Comparison of ENCODE assay signal across 27 mouse cellular contexts in the genomic region with DNA sequence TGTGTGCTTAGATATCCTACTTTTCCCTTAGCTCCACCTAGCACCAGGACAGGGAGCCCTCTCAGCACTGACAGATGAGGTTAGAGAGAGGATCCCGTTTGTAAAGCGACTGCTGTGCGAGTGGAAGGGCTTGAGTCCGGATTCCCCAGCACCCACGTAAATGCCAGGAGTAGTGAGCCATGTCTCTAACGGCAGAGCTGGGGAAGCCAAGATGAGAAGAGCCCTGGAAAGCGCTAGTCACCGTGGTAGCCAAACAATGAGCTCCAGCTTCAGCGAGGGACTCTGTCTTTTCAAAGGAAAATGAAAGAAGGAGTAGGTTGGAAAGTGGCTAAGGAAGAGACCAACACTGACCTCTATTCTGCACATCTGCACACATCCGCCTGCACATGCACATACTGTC. TPM values are rescaled to one million over a fixed set of nuclear protein-coding genes. Genes with fewer than 3 reads are reported as not detected.
A peak's percentile ranks its signal among the peaks of the same experiment; 100 is the strongest.
DNase-seq lines count a peak whose midpoint lies in the region; ATAC-seq and TF ChIP-seq lines count a peak whose summit lies in the region.
"Had no signal": no experiment of that assay in that cellular context is flagged by ENCODE, and none has a peak within 500 bp of the region (broad histone marks: within the 10 kb centered on the region; RNA-seq: fewer than 3 reads in every experiment).

No protein-coding gene starts in this region.

- no peaks in the 10 kb centered on the region for H3K27me3 ChIP-seq in heart, embryonic 15.5 days
- no peaks in the 10 kb centered on the region for H3K27me3 ChIP-seq in kidney, postnatal 0 days (ENCODE audit: insufficient read depth, low read length)
- H3K27me3 ChIP-seq: hindbrain, embryonic 12.5 days; liver, embryonic 12.5 days; megakaryocyte, embryonic 14.5 days had no signal

- H3K27ac ChIP-seq in gastrocnemius, adult 2 months = 0 out of 2 replicates have a peak overlapping the region, but pooled peaks have one; percentile 8
- no peak overlapping the region for H3K27ac ChIP-seq in heart, embryonic 15.5 days
- H3K27ac ChIP-seq in kidney, postnatal 0 days = no peak overlapping the region
- H3K27ac ChIP-seq: hindbrain, embryonic 12.5 days; liver, embryonic 12.5 days; midbrain, embryonic 12.5 days; neural tube, embryonic 12.5 days had no signal

- DNase-seq in gastrocnemius, adult 2 months = no peak
- no peak for DNase-seq in gastrocnemius, postnatal 4 days (ENCODE audit: low spot score in 2 of 2)
- no peak for DNase-seq in heart, postnatal 14 days
- no peak for DNase-seq in kidney, postnatal 0 days (ENCODE audit: low spot score)
- no peak for DNase-seq in kidney, adult 18-20 months
- no peak for DNase-seq in thymus, adult 18-20 months
- DNase-seq: adrenal gland, adult 8-10 months; cerebellum, adult 2 months; cerebellum, postnatal 14 days; forebrain, postnatal 0 days; kidney, postnatal 4 days; layer of hippocampus, postnatal 36 days; left cerebral cortex, postnatal 4 days; liver, postnatal 0 days; lung, postnatal 4 days; right cerebral cortex, adult 18-20 months; spleen, adult 18-20 months; thymus, postnatal 25 days had no signal

- H3K4me2 ChIP-seq in heart, embryonic 15.5 days = peak overlapping the region; percentile 39
- peak overlapping the region; percentile 30; the same call in 1 of the 2 replicates for H3K4me2 ChIP-seq in kidney, postnatal 0 days (ENCODE audit: low read length)
- H3K4me2 ChIP-seq: hindbrain, embryonic 12.5 days; liver, embryonic 12.5 days; midbrain, embryonic 12.5 days; neural tube, embryonic 12.5 days had no signal

- no peaks in the 10 kb centered on the region for H3K36me3 ChIP-seq in heart, embryonic 15.5 days
- H3K36me3 ChIP-seq in kidney, postnatal 0 days (ENCODE audit: insufficient read depth, low read length) = no peaks in the 10 kb centered on the region
- H3K36me3 ChIP-seq: hindbrain, embryonic 12.5 days; liver, embryonic 12.5 days; midbrain, embryonic 12.5 days; neural tube, embryonic 12.5 days had no signal

- no peak for TF ChIP-seq CTCF in gastrocnemius, adult 2 months (IDR thresholded peaks at IDR 0.05)
- TF ChIP-seq CTCF in kidney, postnatal 0 days (IDR thresholded peaks at IDR 0.05; ENCODE audit: low read depth) = no peak

- intact Hi-C loops in gastrocnemius, adult 2 months (cut with DNase I) = no loop called here
- intact Hi-C loops in heart, postnatal 14 days (cut with DNase I) = no loop called here

- peaks cover 6% of the 10 kb centered on the region; the same call in 1 of the 2 replicates for H3K4me1 ChIP-seq in heart, embryonic 15.5 days (replicated peaks)
- peaks cover 16% of the 10 kb centered on the region for H3K4me1 ChIP-seq in kidney, postnatal 0 days (replicated peaks; ENCODE audit: insufficient read depth, low read length)
- H3K4me1 ChIP-seq: hindbrain, embryonic 12.5 days; liver, embryonic 12.5 days; megakaryocyte, embryonic 14.5 days; midbrain, embryonic 12.5 days; neural tube, embryonic 12.5 days had no signal

- no peaks in the 10 kb centered on the region for H3K9me3 ChIP-seq in heart, embryonic 15.5 days (replicated peaks)
- no peaks in the 10 kb centered on the region for H3K9me3 ChIP-seq in kidney, postnatal 0 days (replicated peaks; ENCODE audit: low read length)
- H3K9me3 ChIP-seq: hindbrain, embryonic 12.5 days; liver, embryonic 12.5 days; megakaryocyte, embryonic 14.5 days; midbrain, embryonic 12.5 days; neural tube, embryonic 12.5 days had no signal

- no peak overlapping the region for H3K9ac ChIP-seq in heart, embryonic 15.5 days
- H3K9ac ChIP-seq in kidney, postnatal 0 days (ENCODE audit: low read depth, low read length) = no peak overlapping the region
- H3K9ac ChIP-seq: forebrain, postnatal 0 days; hindbrain, embryonic 12.5 days; liver, embryonic 12.5 days; liver, postnatal 0 days; midbrain, embryonic 12.5 days; neural tube, embryonic 12.5 days had no signal

- 52% methylated on average over 10 of the region's 10 CpGs for WGBS in heart, embryonic 15.5 days
- 53% methylated on average over 10 of the region's 10 CpGs for WGBS in kidney, postnatal 0 days

- H3K4me3 ChIP-seq in gastrocnemius, adult 2 months = peak overlapping the region; percentile 36
- no peak overlapping the region for H3K4me3 ChIP-seq in heart, embryonic 15.5 days
- no peak overlapping the region for H3K4me3 ChIP-seq in kidney, postnatal 0 days (replicated peaks; ENCODE audit: low read depth, low read length)
- H3K4me3 ChIP-seq: erythroblast, embryonic 14.5 days; hindbrain, embryonic 12.5 days; liver, embryonic 12.5 days; megakaryocyte, embryonic 14.5 days; midbrain, embryonic 12.5 days; myocyte; neural tube, embryonic 12.5 days had no signal

- no peak for ATAC-seq in heart, embryonic 15.5 days (replicated peaks; ENCODE audit: insufficient number of reproducible peaks, insufficient read depth, low FRiP score, low read depth)
- no peak for ATAC-seq in kidney, postnatal 0 days (replicated peaks; ENCODE audit: low FRiP score, low read depth)
- ATAC-seq: forebrain, postnatal 0 days; intestine, postnatal 0 days; liver, embryonic 12.5 days; liver, postnatal 0 days had no signal

RNA-seq across cellular contexts. Expression of a gene that starts 16.7 kb away (rescaled TPM):
- 1 to 10 TPM in 1 of 2 experiments, under 1 TPM in 1; 0.61 to 1.2 TPM for total RNA-seq in gastrocnemius, adult 2 months (2021)
- 1 to 10 TPM; 3.6 to 4.7 TPM for total RNA-seq in gastrocnemius, postnatal 4 days (2021)
- polyA plus RNA-seq in heart, embryonic 15.5 days (2015; fragmentation: Nextera tagmentation; extraction: Ambion mirVana) = 0.87 and 1.6 TPM in 2 replicates
- 1 to 10 TPM; 1.2 to 1.3 TPM for total RNA-seq in heart, postnatal 14 days (2021)
- 6.0 and 7.1 TPM in 2 replicates for polyA plus RNA-seq in kidney, postnatal 0 days (2015; fragmentation: Nextera tagmentation; extraction: Ambion mirVana)
